Mouse (Mus musculus) limb, embryonic 10.5 days (tissue): ENCODE measurements around the gene Ccdc130. TPM values are rescaled to one million over a fixed set of nuclear protein-coding genes. Genes with fewer than 3 reads are reported as not detected.

ENCODE experiments used
- DNase-seq: peaks from one replicate; pipeline ENCODE4 v3.0.0-alpha.2; 2017; ENCODE audit warnings: low spot score
- H3K27ac ChIP-seq: fragments of 300-500 bp; sonication (generic); 2 replicates; pipeline ENCODE4 v1.5.1; 2016; ENCODE audit warnings: mild to moderate bottlenecking
- H3K27me3 ChIP-seq: fragments of 300-500 bp; sonication (generic); 2 replicates; pipeline ENCODE4 v1.6.1; 2016; ENCODE audit warnings: low read depth, mild to moderate bottlenecking; ENCODE audit not compliant: poor library complexity, severe bottlenecking
- H3K36me3 ChIP-seq: fragments of 300-500 bp; sonication (generic); 2 replicates; pipeline ENCODE4 v1.6.1; 2016; ENCODE audit warnings: mild to moderate bottlenecking, moderate library complexity
- H3K4me1 ChIP-seq: fragments of 300-500 bp; sonication (generic); 2 replicates; pipeline ENCODE4 v1.6.1; 2016
- H3K4me3 ChIP-seq: fragments of 300-500 bp; sonication (generic); 2 replicates; pipeline ENCODE4 v1.5.1; 2016; ENCODE audit warnings: mild to moderate bottlenecking, moderate library complexity
- H3K9me3 ChIP-seq: fragments of 300-500 bp; sonication (generic); replicated peaks from 2 replicates; pipeline ENCODE4 v1.6.1; 2016; ENCODE audit warnings: mild to moderate bottlenecking
- WGBS: fragments of 180-500 bp; shearing (Covaris S2); methylation state at CpG from one replicate; pipeline ENCODE4 v1.1.7; 2016; 5-methylcytosine and 5-hydroxymethylcytosine counted together
- polyA plus RNA-seq: library from polyadenylated mRNA; unstranded; fragments of >200 nt; fragmentation: Nextera tagmentation; extraction: Ambion mirVana; gene quantifications from 2 replicates; pipeline ENCODE4 v1.2.1, GENCODE M21; 2016

Ccdc130 gene
- polyA plus RNA-seq, 1 experiment from 2014 or later = 22.9 TPM

DNA sequence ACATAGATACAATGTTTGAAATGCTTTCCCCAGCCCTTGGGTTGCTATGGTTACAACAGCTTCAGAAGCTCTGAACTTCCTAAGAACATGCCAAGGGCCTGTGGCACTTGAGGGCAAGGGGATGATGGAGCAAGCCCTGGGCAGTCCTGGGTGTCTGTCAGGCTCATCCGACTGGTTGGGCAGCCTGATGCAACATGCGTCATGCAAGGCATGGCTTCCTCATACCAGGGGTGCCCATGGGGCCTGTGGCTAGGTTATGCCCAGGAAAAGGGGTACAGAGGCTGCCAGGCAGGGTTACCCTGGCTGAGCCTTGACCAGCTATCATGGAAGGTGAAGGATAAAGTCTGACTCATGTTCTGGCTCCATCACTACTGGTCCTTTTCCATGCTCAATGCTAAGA lies 37.1 kb downstream of the Ccdc130 start:
- Histone ChIP-seq H3K9me3 (no peaks in the 10 kb centered on the region), H3K4me3 (no peak overlapping the region), H3K27me3 (no peaks in the 10 kb centered on the region), H3K27ac (no peak overlapping the region), H3K36me3 (peaks cover 71% of the 10 kb centered on the region), H3K4me1 (peaks cover 25% of the 10 kb centered on the region)
- WGBS = 89% methylated on average over 2 of the region's 2 CpGs
- no peak for DNase-seq

DNA sequence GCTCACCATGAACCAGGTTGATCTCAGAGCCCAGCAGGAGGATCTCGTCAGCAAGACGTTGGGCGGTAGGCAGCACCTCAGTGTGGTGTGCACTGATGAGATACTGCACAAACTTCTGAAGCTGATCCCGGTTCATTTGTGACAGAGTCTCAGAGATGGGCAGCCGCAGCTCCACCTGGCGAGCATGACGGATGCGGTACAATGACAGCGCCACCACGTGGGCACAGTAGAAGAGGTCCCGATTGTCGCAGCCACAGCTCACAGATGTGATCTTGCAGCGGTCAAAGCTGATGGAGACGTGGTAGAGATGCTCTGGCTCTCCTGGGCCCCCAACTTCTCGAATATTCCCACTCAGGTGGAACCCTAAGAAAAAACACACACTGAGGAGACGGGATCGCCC lies 39.4 kb downstream of the Ccdc130 start:
- peaks cover 94% of the 10 kb centered on the region for H3K36me3 ChIP-seq
- no peak overlapping the region for H3K4me3 ChIP-seq
- H3K27ac ChIP-seq = no peak overlapping the region
- peaks cover 9% of the 10 kb centered on the region for H3K4me1 ChIP-seq
- no peaks in the 10 kb centered on the region for H3K9me3 ChIP-seq
- WGBS = 82% methylated on average over 17 of the region's 17 CpGs
- no peak for DNase-seq
- no peaks in the 10 kb centered on the region for H3K27me3 ChIP-seq

DNA sequence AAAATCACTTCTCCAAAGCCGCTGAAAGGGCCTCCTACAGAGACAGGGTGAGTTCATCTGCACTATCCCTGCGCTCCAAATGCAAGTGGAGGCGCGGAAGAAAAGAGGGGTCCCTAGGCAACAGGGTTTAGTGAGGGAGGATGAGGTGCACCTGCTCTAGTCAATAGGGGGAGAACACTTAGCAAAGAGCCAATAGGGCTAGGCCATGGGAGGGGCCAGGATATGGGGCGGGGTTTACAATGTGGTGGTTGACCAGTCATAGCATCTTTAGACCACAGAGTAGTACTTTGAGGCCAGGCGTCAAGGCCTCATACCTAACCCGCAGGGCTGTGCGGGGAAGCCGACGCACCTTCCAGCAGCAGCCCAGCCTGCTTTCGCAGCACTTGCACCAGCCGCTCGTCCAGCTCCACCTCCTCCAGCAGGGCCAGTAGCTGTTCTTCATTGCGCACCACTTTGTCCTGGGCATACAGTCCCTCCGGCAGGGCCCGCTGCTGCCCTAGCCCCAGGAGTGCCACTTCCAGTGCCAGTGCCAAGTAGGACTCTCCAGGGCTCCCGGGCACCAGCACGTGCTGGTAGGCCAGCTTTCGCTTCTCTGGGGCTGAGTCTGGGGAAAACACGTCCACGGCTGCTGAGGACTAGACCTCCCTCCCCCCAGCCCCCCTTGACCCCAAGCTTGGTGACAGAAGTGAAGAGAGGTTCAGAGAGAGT lies 46.7 kb downstream of the Ccdc130 start:
- Histone ChIP-seq H3K9me3 (no peaks in the 10 kb centered on the region), H3K27ac (no peak overlapping the region), H3K4me1 (no peaks in the 10 kb centered on the region), H3K27me3 (no peaks in the 10 kb centered on the region), H3K36me3 (peaks cover 99% of the 10 kb centered on the region), H3K4me3 (no peak overlapping the region)
- DNase-seq = no peak
- WGBS = 81% methylated on average over 21 of the region's 21 CpGs

DNA sequence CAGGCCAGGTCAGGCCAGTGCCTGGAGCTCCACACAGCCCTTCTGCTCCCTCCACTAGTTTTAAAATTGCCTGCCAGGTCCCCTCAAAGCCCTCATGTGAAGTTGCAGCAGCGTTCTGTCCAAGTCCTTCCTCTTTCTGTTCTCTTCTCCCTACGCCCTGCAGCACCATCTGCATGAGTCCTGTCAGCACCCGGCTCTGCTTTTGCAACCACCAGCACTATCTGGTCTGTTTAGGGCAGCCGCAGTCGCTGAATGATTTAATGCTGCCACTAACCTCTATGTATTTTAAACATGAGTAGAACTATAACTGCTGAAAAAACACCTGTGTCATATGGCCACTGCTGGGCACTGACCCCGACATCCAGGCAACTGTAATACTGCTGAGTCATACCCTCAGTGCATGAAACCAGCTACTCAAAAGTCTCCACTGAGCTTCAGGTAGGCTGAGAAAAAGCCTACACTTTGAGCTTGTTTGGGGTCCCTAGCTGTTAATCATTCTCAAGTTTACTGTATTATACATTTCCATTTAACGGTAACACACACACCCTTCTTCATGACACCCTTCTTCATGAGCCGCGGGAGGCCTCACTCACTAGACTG lies 47.5 kb downstream of the Ccdc130 start:
- no peaks in the 10 kb centered on the region for H3K27me3 ChIP-seq
- whole genome bisulfite sequencing = 92% methylated on average over 9 of the region's 9 CpGs
- H3K36me3 ChIP-seq = peaks cover 99% of the 10 kb centered on the region
- H3K4me3 ChIP-seq = no peak overlapping the region
- no peak for DNase-seq
- H3K4me1 ChIP-seq = no peaks in the 10 kb centered on the region
- H3K9me3 ChIP-seq = no peaks in the 10 kb centered on the region
- no peak overlapping the region for H3K27ac ChIP-seq

DNA sequence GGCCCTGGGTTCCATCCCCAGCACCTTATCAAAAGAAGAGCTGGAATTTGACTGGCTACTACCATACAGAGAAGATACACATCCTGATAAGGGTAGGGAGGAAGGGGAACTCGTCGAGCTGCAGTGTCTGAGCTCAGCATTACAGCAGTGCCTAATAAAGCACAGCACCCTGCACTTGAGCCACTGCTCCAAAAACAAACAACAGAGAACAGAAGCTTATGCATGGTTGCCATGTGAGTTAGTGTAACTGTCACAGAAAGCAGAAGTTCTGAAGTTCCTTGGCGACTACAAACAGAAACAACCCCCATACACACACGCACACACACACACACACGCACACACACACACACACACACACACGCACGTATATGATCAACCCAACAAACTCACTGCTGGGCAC lies 50.1 kb downstream of the Ccdc130 start:
- Histone ChIP-seq H3K27ac (no peak overlapping the region), H3K4me3 (no peak overlapping the region), H3K9me3 (no peaks in the 10 kb centered on the region), H3K36me3 (peaks cover 99% of the 10 kb centered on the region), H3K27me3 (no peaks in the 10 kb centered on the region), H3K4me1 (no peaks in the 10 kb centered on the region)
- DNase-seq = no peak
- WGBS = 86% methylated on average over 7 of the region's 7 CpGs

DNA sequence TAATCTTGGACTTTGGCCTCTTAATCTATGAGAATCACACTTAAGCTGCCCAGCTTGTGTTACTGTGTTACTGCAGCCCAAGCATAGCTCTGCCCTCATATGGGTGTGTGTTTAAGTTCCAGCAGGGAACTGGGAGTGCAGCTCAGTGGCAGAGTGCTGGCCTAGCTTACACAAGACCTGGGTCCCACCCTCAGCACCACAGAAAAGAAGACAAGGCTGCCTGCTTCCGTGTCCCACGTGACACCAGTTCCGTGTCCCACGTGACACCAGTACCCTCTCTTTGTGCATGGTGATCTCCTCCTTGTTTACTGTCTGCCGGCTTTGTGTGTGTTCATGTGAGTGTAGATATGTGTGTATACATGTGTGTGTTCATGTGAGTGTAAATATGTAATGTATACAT lies 52.0 kb downstream of the Ccdc130 start:
- Histone ChIP-seq H3K4me1 (no peaks in the 10 kb centered on the region), H3K27ac (no peak overlapping the region), H3K4me3 (no peak overlapping the region), H3K9me3 (no peaks in the 10 kb centered on the region), H3K27me3 (no peaks in the 10 kb centered on the region), H3K36me3 (peaks cover 99% of the 10 kb centered on the region)
- WGBS = 99% methylated on average over 5 of the region's 5 CpGs
- DNase-seq = no peak

DNA sequence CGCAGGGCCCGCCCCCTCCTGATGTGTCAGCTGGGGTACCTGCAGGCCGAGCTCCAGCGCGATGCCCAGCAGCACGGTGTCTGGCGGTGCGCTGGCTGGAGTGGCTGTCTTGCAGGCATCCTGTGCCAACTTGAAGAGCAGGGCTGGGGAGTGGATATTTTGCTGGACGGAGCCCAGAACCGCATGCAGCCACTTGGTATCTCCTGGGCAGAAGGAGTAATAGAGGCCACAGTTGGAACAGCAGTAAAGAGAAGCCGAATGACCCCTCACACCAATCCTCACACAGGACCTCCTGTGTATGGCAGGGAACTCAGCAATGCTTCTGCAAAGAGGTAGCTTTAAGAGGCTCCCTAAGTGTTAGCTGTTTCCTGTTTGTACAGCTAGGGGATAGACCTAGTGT lies 53.0 kb downstream of the Ccdc130 start:
- no peaks in the 10 kb centered on the region for H3K4me1 ChIP-seq
- H3K4me3 ChIP-seq = no peak overlapping the region
- DNase-seq = no peak
- WGBS = 95% methylated on average over 11 of the region's 11 CpGs
- peaks cover 99% of the 10 kb centered on the region for H3K36me3 ChIP-seq
- no peaks in the 10 kb centered on the region for H3K27me3 ChIP-seq
- H3K9me3 ChIP-seq = no peaks in the 10 kb centered on the region
- no peak overlapping the region for H3K27ac ChIP-seq

DNA sequence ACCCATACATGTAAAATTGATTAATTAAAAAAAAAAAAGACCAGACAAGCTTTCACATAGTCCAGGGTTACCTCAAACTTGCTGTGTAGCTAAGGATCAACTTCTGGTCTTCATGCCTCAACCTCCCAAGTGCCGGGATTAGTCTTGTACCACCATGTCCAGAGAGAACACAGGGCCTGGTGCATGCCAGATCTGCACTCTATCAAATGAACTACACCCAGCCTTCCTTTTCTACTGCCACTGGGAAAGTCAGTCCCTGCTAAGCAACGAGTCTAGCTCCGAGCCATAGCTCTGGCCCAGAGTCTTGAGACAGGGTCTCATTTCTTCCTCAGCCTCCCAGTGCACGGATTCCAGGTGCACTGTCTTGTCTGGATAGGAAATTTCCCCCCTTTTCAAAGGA lies 56.9 kb downstream of the Ccdc130 start:
- Histone ChIP-seq H3K27me3 (no peaks in the 10 kb centered on the region), H3K4me1 (peaks cover 15% of the 10 kb centered on the region), H3K4me3 (no peak overlapping the region), H3K9me3 (no peaks in the 10 kb centered on the region), H3K27ac (no peak overlapping the region), H3K36me3 (peaks cover 99% of the 10 kb centered on the region)
- DNase-seq = no peak
- WGBS = 95% methylated on average over 4 of the region's 4 CpGs

DNA sequence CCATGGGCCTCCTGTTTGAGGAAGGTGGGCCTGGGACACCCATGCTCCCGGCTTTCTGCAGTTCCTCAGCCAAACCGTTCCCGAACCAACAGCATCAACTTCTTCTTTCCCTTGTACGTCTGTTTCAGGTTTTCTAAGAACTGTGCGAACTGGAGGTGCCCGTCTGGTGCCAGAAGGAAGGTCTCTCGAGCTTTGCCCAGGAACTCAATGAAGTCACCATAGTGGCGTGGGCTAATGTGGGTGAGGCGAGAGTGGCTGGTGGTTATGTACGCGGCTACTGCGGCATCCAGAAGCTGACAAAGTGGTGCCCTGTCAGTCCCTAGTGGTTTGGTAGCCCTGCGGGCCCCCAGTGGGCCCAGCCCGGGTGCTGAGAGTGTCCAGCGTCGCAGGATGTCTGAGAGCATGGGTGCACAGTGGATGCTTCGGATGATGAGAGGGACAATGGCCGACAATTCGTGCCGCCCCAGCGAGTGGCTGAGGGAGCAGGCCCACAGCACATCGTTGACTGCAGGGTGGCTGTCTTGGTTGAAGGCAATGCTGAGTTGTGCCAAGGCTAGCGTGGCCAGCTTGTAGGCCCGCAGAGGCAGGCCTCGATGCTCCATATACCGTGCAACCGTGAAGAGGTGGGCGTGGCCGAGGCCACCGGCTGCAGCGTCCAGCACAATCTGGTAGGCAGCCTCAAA lies 58.2 kb downstream of the Ccdc130 start:
- WGBS = 93% methylated on average over 31 of the region's 31 CpGs
- H3K27ac ChIP-seq = no peak overlapping the region
- H3K9me3 ChIP-seq = no peaks in the 10 kb centered on the region
- no peak overlapping the region for H3K4me3 ChIP-seq
- no peak for DNase-seq
- no peaks in the 10 kb centered on the region for H3K27me3 ChIP-seq
- H3K36me3 ChIP-seq = peaks cover 91% of the 10 kb centered on the region
- H3K4me1 ChIP-seq = peaks cover 25% of the 10 kb centered on the region

DNA sequence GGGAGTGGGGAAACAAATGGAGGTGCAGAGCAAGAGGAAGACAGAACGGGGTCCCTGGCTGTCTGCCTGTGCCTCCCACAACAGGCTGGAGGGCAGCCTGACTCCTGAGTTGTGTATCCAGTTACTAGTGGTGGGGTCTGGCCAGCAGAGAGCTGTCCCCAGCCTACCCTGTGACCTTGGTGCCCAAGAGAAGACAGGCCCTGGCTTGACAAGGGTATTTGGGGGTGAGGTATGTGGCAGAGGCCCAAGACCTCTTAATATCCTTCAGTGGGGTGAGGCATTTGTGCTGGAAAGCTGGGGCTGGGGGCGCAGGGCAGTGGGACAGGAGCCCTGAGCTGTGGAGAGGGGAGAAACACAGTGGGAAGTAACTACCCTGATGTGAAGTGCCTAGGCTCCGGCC lies 59.0 kb downstream of the Ccdc130 start:
- no peaks in the 10 kb centered on the region for H3K27me3 ChIP-seq
- H3K36me3 ChIP-seq = peaks cover 89% of the 10 kb centered on the region
- H3K27ac ChIP-seq = no peak overlapping the region
- WGBS = 94% methylated on average over 3 of the region's 3 CpGs
- peaks cover 25% of the 10 kb centered on the region for H3K4me1 ChIP-seq
- DNase-seq = no peak
- H3K4me3 ChIP-seq = no peak overlapping the region
- no peaks in the 10 kb centered on the region for H3K9me3 ChIP-seq

DNA sequence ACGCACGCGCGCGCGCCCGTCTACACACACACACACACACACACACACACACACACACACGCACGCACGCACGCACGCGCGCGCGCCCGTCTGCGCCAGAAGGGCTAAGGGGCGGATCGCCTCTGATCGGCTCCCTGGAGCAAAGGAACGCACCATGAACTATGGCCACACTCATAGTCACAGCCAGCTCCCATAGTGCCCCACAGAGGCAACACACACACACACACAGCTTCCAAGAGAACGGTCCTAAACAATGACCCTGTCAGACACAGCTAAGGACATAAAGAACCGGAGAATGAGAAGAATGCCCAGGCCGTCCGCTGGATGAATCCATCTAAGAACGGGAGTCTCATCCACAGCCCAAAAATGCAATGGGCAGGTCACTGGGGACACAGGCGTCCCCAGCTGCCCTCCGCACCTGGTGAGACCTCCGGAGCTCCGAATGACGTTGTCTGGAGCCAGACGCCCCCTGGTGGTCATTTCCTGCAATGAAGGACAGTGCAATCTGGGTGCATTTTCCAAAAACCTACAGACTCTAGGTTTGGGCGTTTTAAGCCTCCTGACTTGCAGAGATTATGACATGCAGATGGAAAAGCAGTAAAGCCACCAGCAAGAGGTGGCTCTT lies 59.9 kb downstream of the Ccdc130 start:
- H3K27me3 ChIP-seq = no peaks in the 10 kb centered on the region
- WGBS = 63% methylated on average over 34 of the region's 34 CpGs
- H3K4me1 ChIP-seq = peaks cover 25% of the 10 kb centered on the region
- no peaks in the 10 kb centered on the region for H3K9me3 ChIP-seq
- no peak overlapping the region for H3K27ac ChIP-seq
- H3K4me3 ChIP-seq = no peak overlapping the region
- peaks cover 89% of the 10 kb centered on the region for H3K36me3 ChIP-seq
- DNase-seq = peak; percentile 90

DNA sequence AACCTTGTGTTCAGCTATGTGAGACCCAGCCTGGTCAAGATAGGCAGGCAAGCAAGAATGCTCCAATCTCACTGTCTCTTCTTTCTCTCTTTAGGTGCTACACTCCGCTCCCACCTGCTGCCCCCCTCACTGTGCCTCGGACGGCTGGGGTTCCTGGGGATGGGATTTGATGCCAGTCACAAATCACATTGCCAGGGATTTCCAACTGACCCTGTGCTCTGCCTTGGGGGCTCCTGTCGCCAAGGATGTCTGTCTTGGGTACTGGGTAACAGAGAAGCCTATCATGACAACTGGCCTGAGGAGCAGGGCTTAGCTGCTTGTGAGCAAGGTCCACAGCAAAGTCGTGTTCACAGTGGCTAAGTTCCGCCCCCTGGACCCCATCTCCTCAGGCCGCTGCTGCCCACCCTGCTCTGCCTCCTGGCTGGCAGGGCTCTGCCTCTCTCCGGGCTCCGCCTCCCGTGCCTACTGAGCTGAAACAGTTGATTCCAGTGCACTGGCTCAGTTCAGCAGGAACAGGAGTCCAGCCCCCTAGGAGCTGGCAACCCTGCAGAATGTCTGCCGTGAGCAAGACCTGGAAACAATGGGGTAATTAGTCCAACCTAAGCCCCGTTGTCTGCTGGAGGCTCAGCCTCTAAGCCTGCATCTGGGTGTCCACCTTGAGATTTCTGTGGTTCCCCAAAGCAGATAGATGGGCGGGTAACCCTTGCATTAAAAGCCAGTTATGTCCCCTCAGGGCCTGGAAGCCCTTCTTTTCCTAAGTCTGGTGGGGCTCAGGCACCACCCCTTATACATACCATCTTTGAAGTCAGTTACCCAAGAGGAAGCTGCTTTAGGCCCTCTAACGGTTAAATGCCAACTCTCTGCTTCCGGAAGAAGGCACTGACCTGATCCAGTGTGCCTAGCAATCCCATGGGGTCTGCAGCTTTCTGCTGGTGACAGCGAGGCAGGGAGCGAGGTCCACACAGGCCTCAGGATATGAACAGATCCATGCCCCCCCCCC lies 61.5 kb downstream of the Ccdc130 start:
- H3K4me3 ChIP-seq = no peak overlapping the region
- 71% methylated on average over 17 of the region's 17 CpGs for WGBS

More for the DNA sequence above, 61.5 kb downstream of the Ccdc130 start:
- H3K36me3 ChIP-seq = peaks cover 76% of the 10 kb centered on the region
- peak overlapping the region; percentile 58; the same call in 1 of the 2 replicates for H3K27ac ChIP-seq
- no peaks in the 10 kb centered on the region for H3K9me3 ChIP-seq
- DNase-seq = no peak
- H3K4me1 ChIP-seq = peaks cover 32% of the 10 kb centered on the region
- no peaks in the 10 kb centered on the region for H3K27me3 ChIP-seq
